Mouse (Mus musculus): ENCODE measurements around the gene Tmem56.

Gene Tmem56

DNA sequence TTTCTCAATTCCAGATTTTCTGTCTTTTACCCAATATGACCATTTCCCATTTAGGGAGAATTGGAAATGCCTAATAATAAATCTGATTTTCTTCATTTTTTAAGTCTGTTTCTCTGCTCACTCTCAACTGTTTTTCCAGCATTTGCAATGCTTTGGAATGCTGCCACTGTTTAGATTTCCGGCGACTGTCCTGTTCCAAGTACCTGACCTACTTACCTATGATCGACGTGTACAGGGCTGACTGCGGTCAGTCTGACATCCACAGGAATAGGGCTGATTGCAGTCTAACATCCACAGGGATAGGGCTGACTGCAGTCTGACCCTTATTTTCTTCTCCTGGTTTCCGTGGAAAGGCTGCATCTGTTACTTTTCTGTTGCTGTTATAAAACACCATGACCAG lies 2.3 kb upstream of the Tmem56 start:
- in situ Hi-C loops (cut with MboI; ENCODE audit: low sequenced_read_pairs), result no loop called here

- in situ Hi-C loops (cut with MboI; ENCODE audit: low sequenced_read_pairs), result no loop called here
Measured at GRCm38 (mm10) chr3:121279679-121280078, 3.2 kb downstream of the Tmem56 start.

DNA sequence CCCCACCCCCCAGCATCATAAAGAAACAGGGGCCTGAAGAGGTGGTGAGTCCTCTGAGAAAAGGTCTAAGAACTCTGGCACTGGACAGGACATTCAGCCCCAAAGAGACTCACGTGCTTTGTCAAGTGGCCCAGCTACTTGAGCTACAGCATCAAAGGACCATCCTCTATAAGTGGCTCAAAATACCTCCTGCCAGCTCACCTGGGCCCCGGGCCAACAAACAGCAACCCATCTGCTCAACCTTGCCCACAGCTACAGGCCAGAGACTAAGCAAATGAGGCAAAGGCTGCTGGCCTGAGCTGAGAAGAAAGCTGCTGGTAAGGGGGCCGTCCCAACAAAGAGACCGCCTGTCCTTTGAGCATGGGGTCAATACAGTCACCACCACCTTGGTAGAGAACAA lies 5.3 kb downstream of the Tmem56 start:
- in situ Hi-C loops (cut with MboI; ENCODE audit: low sequenced_read_pairs), result no loop called here

GRCm38 (mm10) chr3:121277009-121277408 lies 5.9 kb downstream of the Tmem56 start:
- in situ Hi-C loops (cut with MboI; ENCODE audit: low sequenced_read_pairs), result no loop called here

DNA sequence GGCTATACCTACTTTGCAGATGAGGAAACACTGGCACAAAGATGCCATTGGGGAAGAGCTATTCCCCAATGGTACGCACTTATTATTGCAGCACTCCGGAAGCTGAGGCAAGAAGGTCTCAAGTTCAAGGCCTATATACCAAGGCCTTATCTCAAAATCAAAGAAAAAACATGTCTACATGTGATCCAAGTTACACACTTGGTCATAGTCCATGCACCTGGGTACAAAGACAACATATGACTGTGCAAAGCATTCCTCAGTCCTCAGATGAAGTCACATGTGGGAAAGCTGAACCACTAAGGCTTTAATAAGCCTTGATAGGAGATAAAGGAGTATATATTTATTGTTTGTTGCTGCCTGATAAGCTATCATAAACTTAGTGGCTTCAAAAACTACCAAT lies 8.9 kb downstream of the Tmem56 start:
- in situ Hi-C loops (cut with MboI; ENCODE audit: low sequenced_read_pairs), result no loop called here

- in situ Hi-C loops (cut with MboI; ENCODE audit: low sequenced_read_pairs), result no loop called here
Measured at GRCm38 (mm10) chr3:121272577-121272976, 10.3 kb downstream of the Tmem56 start.

DNA sequence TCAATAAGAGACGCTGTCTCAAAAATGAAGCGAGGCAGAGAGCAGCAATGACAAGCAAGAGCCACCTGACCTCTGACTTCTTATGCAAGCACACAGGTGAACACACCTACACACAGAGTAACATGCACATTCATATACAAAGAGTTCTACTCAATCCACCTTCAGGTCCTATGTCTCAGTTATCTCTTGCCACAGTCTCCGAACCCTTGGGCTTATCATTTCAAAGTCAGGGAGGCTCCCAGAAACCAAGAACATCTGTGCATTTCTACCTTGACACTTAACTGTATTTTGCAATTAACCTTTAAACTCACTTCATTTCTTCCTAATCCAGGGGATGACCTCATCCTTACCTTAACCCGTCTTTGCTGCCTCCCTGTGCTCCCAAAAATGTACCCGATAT lies 15.6 kb downstream of the Tmem56 start:
- in situ Hi-C loops (cut with MboI; ENCODE audit: low sequenced_read_pairs), result no loop called here

- in situ Hi-C loops (cut with MboI; ENCODE audit: low sequenced_read_pairs), result no loop called here
Measured at GRCm38 (mm10) chr3:121264242-121264641, 18.7 kb downstream of the Tmem56 start.

DNA sequence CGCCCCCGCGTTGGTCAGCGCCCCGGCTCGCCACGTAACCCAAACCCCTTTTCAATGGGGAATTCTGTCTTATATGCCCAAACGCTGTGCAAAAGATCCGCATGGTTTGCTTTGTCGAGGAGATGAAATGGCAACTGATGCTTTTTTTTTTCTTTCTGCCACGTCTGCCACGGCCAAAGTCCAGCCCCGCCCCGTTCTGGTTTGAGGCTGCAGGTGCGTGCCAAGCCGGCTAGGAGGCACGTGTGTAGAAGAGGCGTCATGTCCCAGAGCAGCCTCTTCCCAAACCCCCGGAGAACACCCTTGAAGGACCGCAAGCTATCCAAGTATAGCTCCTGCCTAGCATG lies 19.7 kb downstream of the Tmem56 start:
- in situ Hi-C loops (cut with MboI; ENCODE audit: low sequenced_read_pairs), result no loop called here

- in situ Hi-C loops (cut with MboI; ENCODE audit: low sequenced_read_pairs), result no loop called here
Measured at GRCm38 (mm10) chr3:121262521-121263204, 20.2 kb downstream of the Tmem56 start.

- in situ Hi-C loops (cut with MboI; ENCODE audit: low sequenced_read_pairs), result no loop called here
Measured at GRCm38 (mm10) chr3:121261939-121262520, 20.9 kb downstream of the Tmem56 start.

DNA sequence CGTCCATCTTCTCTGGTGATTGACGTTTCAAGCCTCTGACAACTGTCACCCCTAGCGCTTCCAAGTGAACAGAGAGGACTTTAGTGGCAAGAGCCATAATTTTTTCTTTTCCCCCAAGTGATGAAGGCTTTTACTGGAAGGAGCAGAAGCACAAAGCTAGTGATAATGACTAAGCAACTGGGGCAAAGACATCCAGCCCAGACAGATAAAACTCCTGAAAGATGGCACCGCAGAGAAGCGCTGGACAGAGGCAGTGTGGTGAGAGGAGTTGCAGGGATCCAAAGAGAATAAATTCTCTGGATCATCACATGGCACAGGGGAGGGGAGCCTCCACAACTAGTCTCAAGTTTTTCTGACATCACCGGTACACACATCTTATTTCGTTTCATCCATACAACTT lies 21.6 kb downstream of the Tmem56 start:
- in situ Hi-C loops (cut with MboI; ENCODE audit: low sequenced_read_pairs), result no loop called here

DNA sequence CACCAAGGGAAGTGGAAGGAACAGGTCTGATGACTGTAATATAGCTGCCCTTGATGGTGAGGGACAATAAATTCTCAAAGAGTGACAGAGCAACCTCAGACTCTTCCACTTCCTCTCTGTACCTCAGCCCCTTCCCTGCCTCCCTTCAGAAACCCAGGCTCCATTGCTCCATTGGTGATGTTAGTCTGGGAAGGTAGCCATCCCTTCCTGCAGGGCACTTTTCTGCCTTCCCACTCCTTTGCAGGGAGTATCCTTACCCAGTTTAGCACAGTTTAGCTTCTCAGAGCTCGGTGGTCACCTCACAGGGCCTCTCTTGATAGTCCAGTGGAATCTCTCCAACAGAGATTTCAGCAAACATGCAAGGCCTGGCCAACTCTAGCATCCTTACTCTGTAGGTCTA lies 22.1 kb downstream of the Tmem56 start:
- in situ Hi-C loops (cut with MboI; ENCODE audit: low sequenced_read_pairs), result no loop called here

DNA sequence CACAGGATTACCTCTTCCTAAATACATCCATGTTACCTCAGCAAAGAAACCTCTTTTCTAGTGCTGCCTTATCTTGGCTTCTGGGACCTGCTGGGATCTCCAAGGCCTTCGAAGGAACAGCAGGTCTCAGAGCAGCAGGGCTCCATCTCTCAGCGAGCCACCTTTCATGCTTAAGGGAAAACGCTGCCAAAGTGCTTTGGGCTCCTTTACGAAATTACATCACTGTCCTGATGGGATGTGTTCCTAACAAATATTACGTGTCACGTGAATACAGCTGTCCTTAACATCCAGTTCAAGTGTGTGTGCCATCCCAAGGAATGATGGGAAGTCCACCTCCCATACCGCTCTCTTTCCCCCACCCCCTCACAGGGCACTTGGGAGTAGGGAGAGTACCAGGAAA lies 22.9 kb downstream of the Tmem56 start:
- in situ Hi-C loops (cut with MboI; ENCODE audit: low sequenced_read_pairs), result no loop called here

DNA sequence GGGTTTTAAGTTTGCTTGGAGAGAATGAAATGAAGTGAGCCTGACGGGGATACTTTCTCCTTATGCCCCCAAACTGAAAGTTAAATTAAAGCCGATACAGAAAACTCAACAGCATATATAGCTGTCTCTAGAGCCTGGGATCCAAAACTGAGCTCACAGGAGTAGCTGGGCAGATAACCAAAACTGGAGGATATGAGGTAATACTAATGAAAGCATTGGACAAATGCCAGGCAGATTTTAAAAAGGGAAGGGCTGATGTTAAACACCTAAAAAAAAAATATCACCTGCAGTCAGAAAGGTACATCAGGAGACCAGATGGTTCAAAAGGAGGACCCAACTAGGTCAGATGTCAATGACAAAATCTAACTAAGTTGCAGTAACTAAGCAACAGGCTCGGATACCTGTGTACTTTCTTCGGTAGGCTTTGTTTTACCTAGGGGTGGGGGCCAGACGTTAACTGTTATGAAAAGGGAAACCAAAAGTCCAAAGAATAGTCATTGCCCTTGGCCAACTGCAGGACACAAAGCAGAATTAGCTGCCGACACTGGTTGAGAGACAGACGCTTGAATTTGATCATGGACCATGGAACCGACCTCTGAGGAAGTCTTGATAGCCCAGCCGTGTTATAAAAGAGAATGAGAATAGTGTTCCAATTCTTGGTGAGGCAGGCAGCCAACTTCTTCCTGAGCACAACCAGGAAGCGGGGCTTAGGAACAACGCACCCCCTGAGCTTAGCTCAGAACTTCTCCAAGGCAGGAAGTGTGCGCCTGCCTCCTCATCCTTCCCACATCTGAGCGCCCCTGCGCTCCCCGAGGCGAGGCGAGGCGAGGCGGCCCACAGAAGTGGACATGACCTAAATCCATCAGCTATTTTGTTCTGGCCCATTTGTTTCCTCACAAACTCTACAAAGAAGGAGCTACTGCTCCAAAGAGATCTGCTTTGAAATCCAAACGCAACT lies 24.1 kb downstream of the Tmem56 start:
- in situ Hi-C loops (cut with MboI; ENCODE audit: low sequenced_read_pairs), result no loop called here

GRCm38 (mm10) chr3:121257418-121257817 lies 25.5 kb downstream of the Tmem56 start:
- in situ Hi-C loops (cut with MboI; ENCODE audit: low sequenced_read_pairs), result no loop called here

- in situ Hi-C loops (cut with MboI; ENCODE audit: low sequenced_read_pairs), result no loop called here
Measured at GRCm38 (mm10) chr3:121256131-121256530, 26.8 kb downstream of the Tmem56 start.

DNA sequence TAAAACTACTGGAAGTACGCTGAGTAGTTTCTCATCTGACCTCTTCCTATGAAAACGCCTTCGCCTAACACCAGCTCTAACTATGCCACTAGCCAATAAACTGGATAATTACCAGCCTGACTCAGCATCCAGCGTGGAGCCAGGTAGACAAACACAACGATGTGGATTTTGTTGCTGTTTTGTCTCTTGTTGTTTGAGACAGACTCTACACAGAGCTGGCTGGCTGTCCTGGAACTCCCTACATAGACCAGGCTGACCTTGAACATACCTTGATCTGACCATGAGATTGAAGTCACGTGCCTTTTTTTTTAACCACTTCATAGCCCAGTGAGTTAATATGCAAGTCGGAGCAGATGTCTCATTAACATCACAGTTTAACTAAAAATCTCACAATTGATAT lies 27.4 kb downstream of the Tmem56 start:
- in situ Hi-C loops (cut with MboI; ENCODE audit: low sequenced_read_pairs), result no loop called here

DNA sequence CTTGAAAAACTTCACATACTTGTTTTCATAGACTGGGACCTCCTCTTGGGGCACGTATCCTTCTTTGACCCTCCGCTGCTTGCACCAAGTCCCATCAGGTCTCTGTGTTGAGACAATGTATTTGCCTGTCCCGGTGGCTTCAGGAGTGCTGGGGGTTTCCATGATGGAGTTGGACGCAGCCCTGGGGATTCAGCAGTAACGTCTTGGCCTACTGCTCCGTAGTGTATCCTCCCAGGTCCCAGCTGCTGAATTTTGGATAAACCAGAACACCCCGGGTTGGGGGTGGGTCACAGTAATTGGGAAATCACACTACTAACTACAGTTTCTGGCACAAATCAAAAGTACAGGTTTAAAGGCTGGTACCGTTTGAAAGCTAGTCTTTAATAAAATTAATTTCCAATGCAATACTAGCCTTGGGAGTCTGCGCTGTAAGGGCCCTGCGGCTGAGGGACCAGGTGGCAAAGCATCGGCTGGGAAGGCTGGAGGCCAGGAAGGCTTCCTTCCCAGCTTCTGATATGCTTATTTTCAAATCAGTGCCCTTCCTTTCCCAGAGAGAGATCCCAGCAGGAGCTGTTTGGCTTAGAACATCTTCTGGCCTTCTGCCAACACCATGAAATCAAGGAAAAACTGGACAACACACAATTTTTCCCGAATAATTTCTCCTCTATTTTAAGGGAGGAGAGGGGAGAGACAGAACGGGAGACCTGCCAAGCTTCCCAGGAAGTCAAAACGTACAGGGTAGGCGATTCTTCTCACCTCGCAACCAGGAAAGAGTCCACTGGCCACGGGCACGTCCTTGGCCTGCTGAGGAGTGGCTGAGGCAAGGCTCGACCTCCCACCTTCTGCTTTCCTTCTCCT lies 32.1 kb downstream of the Tmem56 start:
- in situ Hi-C loops (cut with MboI; ENCODE audit: low sequenced_read_pairs), result no loop called here

DNA sequence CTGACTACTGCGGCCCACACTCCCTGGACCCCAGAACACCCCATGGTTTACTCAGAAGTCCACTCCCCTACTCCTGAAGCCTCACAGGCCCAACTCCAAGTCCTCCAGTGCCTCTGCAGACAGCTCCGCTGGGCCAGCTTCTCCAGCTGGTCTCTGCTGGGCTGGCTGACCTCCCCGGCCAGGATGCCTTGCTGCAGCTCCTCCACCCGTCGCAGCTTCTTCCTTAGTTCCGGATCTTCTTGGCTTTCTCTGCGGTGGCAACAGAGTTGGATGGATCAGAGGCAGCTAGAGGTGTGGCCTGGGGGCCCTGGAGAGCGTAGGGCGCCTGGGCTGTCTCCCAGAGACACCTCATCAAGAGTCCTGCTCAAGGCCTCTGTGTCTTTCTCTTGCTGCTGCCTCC lies 32.9 kb downstream of the Tmem56 start:
- in situ Hi-C loops (cut with MboI; ENCODE audit: low sequenced_read_pairs), result no loop called here

GRCm38 (mm10) chr3:121242941-121243340 lies 40.0 kb downstream of the Tmem56 start:
- in situ Hi-C loops (cut with MboI; ENCODE audit: low sequenced_read_pairs), result no loop called here
